Mouse (Mus musculus): Measurements from ENCODE around the gene Tmem179.

- TF ChIP-seq MYOD1 (IDR thresholded peaks at IDR 0.05; ENCODE audit: control insufficient read depth, insufficient read length, low read depth) (no peak), CTCF (IDR thresholded peaks at IDR 0.05; ENCODE audit: control insufficient read depth, insufficient read depth, insufficient read length) (no peak), USF1 (IDR thresholded peaks at IDR 0.05; ENCODE audit: low read depth) (no peak), CEBPB (IDR thresholded peaks at IDR 0.05; ENCODE audit: low read depth) (no peak), FOSL1 (IDR thresholded peaks at IDR 0.05; ENCODE audit: insufficient read depth, low read length, poor library complexity, severe bottlenecking) (no peak), MAX (IDR thresholded peaks at IDR 0.05) (no peak)
Measured at GRCm38 (mm10) chr12:112506267-112506666, 10.3 kb downstream of the Tmem179 start.
